Mouse (Mus musculus) right cerebral cortex, adult 2 months (tissue): ENCODE measurements around the gene Vmn1r14.
"Not testable (repeated sequence)": the region's sequence is repeated elsewhere in the genome, so short reads cannot be mapped to it uniquely, and the experiment has no call there.

Experiments
- DNase-seq, 2 experiments: peaks; one replicate each; pipeline ENCODE4 v3.0.0; 2021 to 2022; ENCODE audit warnings: low spot score in 2 of 2

Gene Vmn1r14

GRCm38 (mm10) chr6:57231386-57231785 lies at the start of gene Vmn1r14:
Gene Vmn1r14, plus strand, starts transcription at chr6:57231686.
- no peak for DNase-seq

GRCm38 (mm10) chr6:57190016-57190415 lies 41.5 kb upstream of the Vmn1r14 start:
- DNase-seq: not testable (repeated sequence)

GRCm38 (mm10) chr6:57202990-57203389 lies 28.5 kb upstream of the Vmn1r14 start, which contains the start of gene Vmn1r13:
Gene Vmn1r13, plus strand, starts transcription at chr6:57203290.
- DNase-seq: not testable (repeated sequence)

- no peak for DNase-seq
Observed at GRCm38 (mm10) chr6:57257652-57258051, 26.2 kb downstream of the Vmn1r14 start, which contains the start of gene Vmn1r15. Gene Vmn1r15, plus strand, starts transcription at chr6:57257952.

GRCm38 (mm10) chr6:57260990-57261389 lies 29.5 kb downstream of the Vmn1r14 start:
- DNase-seq: no peak

- DNase-seq: no peak
Observed at GRCm38 (mm10) chr6:57271881-57272280, 40.4 kb downstream of the Vmn1r14 start.

GRCm38 (mm10) chr6:57272517-57272916 lies 41.0 kb downstream of the Vmn1r14 start:
- DNase-seq: no peak

- no peak for DNase-seq
Observed at GRCm38 (mm10) chr6:57278952-57279351, 47.5 kb downstream of the Vmn1r14 start.
